Mouse (Mus musculus) heart, embryonic 16.5 days (tissue): Measurements from ENCODE around the gene C2cd4a. TPM values are rescaled to one million over a fixed set of nuclear protein-coding genes. Genes with fewer than 3 reads are reported as not detected.

Experiments
- ATAC-seq: fragments of 200-750 bp; cut with Nextera tagmentation; replicated peaks from 2 replicates; pipeline ENCODE4 v1.8.0; 2017; ENCODE audit warnings: moderate number of reproducible peaks; ENCODE audit not compliant: insufficient read depth, low FRiP score; ENCODE audit errors: extremely low read depth
- H3K27ac ChIP-seq: fragments of 300-500 bp; sonication (generic); 2 replicates; pipeline ENCODE4 v1.5.1; 2014; ENCODE audit warnings: mild to moderate bottlenecking, low read length, control low read depth, moderate library complexity
- H3K27me3 ChIP-seq: fragments of 300-500 bp; sonication (generic); 2 replicates; pipeline ENCODE4 v1.6.1; 2014; ENCODE audit warnings: low read length, mixed read lengths; ENCODE audit not compliant: control insufficient read depth, insufficient read depth
- H3K36me3 ChIP-seq: fragments of 300-500 bp; sonication (generic); 2 replicates; pipeline ENCODE4 v1.6.1; 2014; ENCODE audit not compliant: control insufficient read depth, insufficient read depth
- H3K4me1 ChIP-seq: fragments of 300-500 bp; sonication (generic); 2 replicates; pipeline ENCODE4 v1.6.1; 2014; ENCODE audit warnings: low read length, mixed read lengths; ENCODE audit not compliant: control insufficient read depth, insufficient read depth
- H3K4me2 ChIP-seq: fragments of 300-500 bp; sonication (generic); 2 replicates; pipeline ENCODE4 v1.6.1; 2014; ENCODE audit warnings: low read depth, mild to moderate bottlenecking, control low read depth, low read length
- H3K4me3 ChIP-seq: fragments of 300-500 bp; sonication (generic); 2 replicates; pipeline ENCODE4 v1.5.1; 2014; ENCODE audit warnings: mild to moderate bottlenecking, control low read depth, low read length
- H3K9ac ChIP-seq: fragments of 300-500 bp; sonication (generic); 2 replicates; pipeline ENCODE4 v1.6.1; 2014; ENCODE audit warnings: low read length, control low read depth
- H3K9me3 ChIP-seq: fragments of 300-500 bp; sonication (generic); replicated peaks from 2 replicates; pipeline ENCODE4 v1.6.1; 2016; ENCODE audit warnings: low read length; ENCODE audit not compliant: control insufficient read depth
- WGBS: fragments of 180-500 bp; shearing (Covaris S2); extraction: QIAGEN DNeasy Blood & Tissue Kit; methylation state at CpG from one replicate; pipeline ENCODE4 v1.1.7; 2014; 5-methylcytosine and 5-hydroxymethylcytosine counted together
- polyA plus RNA-seq: library from polyadenylated mRNA; unstranded; fragments of >200 nt; fragmentation: Nextera tagmentation; extraction: Ambion mirVana; gene quantifications from 2 replicates; pipeline ENCODE4 v1.2.1, GENCODE M21; 2015

C2cd4a gene
- polyA plus RNA-seq, 1 experiment from 2014 or later = 0.16 TPM

DNA sequence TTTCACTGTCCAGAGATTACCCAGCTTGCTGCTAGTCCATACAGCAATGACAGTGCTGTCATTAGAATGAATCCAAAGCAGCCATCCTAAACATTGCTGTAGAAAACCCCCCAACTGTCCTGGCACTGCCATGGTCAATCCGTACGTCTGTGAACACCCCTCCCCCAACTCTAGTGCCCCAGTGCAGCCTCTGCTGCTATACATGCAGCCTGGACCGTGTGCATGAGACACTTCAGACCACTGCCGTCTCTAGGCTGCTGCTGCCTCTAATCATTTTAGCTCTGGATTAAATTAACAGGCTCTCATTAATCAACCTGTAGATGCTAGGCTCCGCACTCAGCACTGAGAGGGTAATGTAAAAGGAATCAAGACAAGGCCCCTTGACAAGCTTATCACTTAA lies 25.1 kb downstream of the C2cd4a start:
- Histone ChIP-seq H3K27me3 (no peaks in the 10 kb centered on the region), H3K4me2 (peak overlapping the region; percentile 40), H3K36me3 (no peaks in the 10 kb centered on the region), H3K27ac (no peak overlapping the region), H3K4me1 (peaks cover 11% of the 10 kb centered on the region), H3K9ac (no peak overlapping the region), H3K4me3 (no peak overlapping the region), H3K9me3 (no peaks in the 10 kb centered on the region; the same call in 1 of the 2 replicates)
- peak; percentile 58 for ATAC-seq
- WGBS = 14% methylated on average over 5 of the region's 5 CpGs

DNA sequence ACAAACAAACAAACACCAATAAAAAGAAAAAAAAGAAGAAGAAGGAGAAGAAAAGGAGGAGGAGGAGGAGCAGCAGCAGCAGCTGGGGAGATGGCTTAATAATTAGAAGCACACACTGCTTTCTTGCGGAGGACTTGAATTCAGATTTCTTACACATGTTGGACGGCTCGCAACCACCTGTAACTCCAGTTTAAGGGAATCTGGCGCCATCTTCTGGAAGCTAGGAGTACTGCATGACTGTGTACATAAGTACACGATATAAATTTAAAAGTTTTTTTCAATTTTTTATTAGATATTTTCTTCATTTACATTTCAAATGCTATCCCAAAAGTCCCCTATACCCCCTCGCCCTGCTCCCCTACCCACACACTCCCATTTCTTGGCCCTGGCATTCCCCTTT lies 29.9 kb downstream of the C2cd4a start:
- Histone ChIP-seq H3K27me3 (no peaks in the 10 kb centered on the region), H3K4me3 (no peak overlapping the region), H3K27ac (no peak overlapping the region), H3K4me2 (no peak overlapping the region), H3K4me1 (peaks cover 20% of the 10 kb centered on the region), H3K9me3 (no peaks in the 10 kb centered on the region; the same call in 1 of the 2 replicates), H3K9ac (no peak overlapping the region), H3K36me3 (no peaks in the 10 kb centered on the region)
- 41% methylated on average over 6 of the region's 6 CpGs for WGBS
- no peak for ATAC-seq

DNA sequence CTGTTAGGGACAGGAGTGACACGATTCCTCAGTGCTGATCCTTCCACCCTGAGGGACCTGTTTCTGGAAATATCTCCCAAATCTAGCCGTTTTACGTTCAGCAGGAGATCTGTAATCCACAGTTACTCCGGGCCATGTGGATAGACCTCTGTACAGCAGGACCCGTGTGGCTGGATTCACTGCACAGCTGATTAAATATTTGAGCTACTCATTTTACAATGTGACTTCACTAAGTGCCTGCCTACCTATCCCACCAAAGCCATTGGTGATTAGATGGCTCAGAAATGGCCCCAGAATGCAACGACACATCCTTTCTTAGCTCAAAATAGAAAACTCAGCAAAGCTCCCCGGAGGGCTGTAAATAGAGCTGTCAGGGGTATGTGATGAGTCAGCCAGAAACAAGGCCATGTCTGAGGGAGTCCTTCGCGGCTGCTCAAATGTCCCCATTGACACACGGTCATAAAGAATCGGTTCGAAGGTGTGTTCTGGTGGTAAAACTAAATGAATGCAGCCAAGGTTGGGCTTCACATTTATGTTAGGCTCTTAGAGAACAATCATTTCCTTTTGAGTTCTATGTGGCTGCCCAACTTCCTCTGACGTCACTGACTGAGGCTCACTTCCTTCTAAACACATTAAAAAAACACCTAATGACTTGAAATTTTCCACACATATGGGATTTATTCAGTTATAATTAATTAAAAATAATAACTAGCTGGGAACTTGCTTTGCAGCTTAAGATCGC lies 32.9 kb downstream of the C2cd4a start:
- ATAC-seq = peak; percentile 65
- Histone ChIP-seq H3K36me3 (no peaks in the 10 kb centered on the region), H3K4me3 (no peak overlapping the region), H3K27me3 (no peaks in the 10 kb centered on the region), H3K4me1 (peaks cover 17% of the 10 kb centered on the region), H3K27ac (peak overlapping the region; percentile 46), H3K9me3 (no peaks in the 10 kb centered on the region; the same call in 1 of the 2 replicates), H3K4me2 (no peak overlapping the region; the same call in 1 of the 2 replicates), H3K9ac (no peak overlapping the region)
- 36% methylated on average over 14 of the region's 14 CpGs for WGBS

DNA sequence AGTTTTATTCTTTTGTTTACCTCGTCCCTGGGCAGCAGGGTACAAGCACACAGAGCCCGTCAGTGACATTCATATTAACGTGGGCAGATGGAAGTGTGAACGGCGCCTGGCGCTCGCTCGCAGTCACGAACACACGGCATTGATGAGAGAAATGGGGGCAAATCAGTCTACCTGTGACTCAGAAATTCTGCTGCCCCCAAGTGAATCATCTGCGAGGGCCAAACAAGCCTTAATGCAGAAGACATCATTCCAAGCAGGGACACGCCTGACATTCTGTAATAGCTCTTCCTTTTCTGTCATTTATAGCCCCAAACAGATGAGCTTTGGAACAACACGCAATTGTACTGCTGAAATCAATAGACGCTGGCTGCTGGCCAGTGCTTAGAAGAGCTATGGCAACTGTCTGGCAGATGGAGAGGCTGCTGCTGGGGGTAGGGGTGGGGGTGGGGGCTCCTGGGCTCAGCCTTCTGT lies 36.9 kb downstream of the C2cd4a start:
- Histone ChIP-seq H3K9me3 (no peaks in the 10 kb centered on the region), H3K27me3 (no peaks in the 10 kb centered on the region), H3K4me1 (peaks cover 17% of the 10 kb centered on the region), H3K36me3 (no peaks in the 10 kb centered on the region), H3K9ac (no peak overlapping the region), H3K27ac (no peak overlapping the region), H3K4me2 (no peak overlapping the region), H3K4me3 (no peak overlapping the region)
- no peak for ATAC-seq
- 69% methylated on average over 14 of the region's 14 CpGs for WGBS

DNA sequence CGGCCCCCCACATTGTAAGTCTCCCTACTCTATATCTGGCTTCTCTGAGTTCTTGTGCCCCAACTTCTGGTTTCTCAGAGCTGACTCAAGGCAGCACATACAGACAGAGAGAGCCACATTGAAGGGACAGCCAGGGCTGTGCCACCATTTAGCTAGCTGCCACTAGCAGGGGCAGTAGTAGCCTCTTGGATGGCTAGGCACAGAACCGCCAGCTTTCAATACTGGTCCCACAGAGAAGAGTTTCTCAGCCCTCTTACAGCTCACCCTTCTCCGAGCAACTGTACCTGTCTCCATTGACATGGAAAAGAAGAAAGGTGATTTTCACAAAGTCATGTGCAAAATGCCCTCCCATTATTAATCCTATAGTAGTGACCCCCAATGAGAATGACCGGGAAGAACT lies 37.5 kb downstream of the C2cd4a start:
- Histone ChIP-seq H3K27ac (no peak overlapping the region), H3K36me3 (no peaks in the 10 kb centered on the region), H3K9ac (no peak overlapping the region), H3K4me3 (no peak overlapping the region), H3K27me3 (no peaks in the 10 kb centered on the region), H3K4me2 (no peak overlapping the region), H3K4me1 (peaks cover 15% of the 10 kb centered on the region), H3K9me3 (no peaks in the 10 kb centered on the region)
- no peak for ATAC-seq
- WGBS = 95% methylated on average over 4 of the region's 4 CpGs

DNA sequence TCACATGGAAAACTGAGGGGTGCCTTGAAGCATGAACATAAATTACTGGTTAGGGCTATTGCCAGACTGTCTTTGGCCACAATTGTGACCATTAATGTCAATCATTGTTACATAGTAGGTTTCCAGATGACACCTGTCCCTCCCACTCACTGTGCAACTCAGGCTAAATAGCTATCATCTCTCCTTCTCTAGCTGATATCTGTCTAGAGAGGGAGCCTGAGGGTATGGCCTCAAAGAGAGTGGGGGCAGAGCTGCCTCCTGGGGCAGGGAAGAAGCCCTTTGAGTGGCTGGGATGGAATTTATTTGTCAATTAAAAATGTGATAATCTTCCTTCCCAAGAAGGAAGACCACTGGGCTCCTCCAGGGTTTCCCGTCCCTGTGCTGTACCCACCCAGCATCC lies 37.9 kb downstream of the C2cd4a start:
- peaks cover 13% of the 10 kb centered on the region for H3K4me1 ChIP-seq
- H3K27me3 ChIP-seq = no peaks in the 10 kb centered on the region
- no peak overlapping the region for H3K27ac ChIP-seq
- no peak overlapping the region for H3K9ac ChIP-seq
- H3K4me2 ChIP-seq = no peak overlapping the region
- H3K9me3 ChIP-seq = no peaks in the 10 kb centered on the region
- ATAC-seq = no peak
- whole genome bisulfite sequencing = 67% methylated on average over 1 of the region's 1 CpGs
- no peak overlapping the region for H3K4me3 ChIP-seq
- H3K36me3 ChIP-seq = no peaks in the 10 kb centered on the region

DNA sequence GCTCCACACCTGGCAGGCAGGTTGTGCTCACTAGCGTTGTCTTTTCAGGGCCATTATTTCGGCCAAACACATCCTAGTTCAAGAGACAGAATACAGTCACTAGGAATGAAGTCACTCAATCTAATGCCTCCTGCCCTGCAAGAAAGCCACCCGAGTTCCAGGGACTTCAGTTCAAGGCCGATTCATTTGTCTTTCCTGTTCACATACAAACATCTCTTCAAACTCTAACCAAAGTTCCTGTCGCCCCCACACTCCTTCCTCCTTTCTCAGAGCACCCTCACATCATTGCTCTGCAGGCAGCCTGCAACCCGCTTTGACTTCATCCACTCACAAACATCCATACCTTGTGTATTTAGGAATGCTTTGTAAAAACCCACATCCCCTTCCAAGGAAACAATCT lies 38.6 kb downstream of the C2cd4a start:
- H3K4me2 ChIP-seq = no peak overlapping the region
- peaks cover 6% of the 10 kb centered on the region; the same call in 1 of the 2 replicates for H3K4me1 ChIP-seq
- ATAC-seq = no peak
- H3K27me3 ChIP-seq = no peaks in the 10 kb centered on the region
- WGBS = 73% methylated on average over 6 of the region's 6 CpGs
- H3K27ac ChIP-seq = no peak overlapping the region
- H3K36me3 ChIP-seq = no peaks in the 10 kb centered on the region
- no peaks in the 10 kb centered on the region for H3K9me3 ChIP-seq
- H3K4me3 ChIP-seq = no peak overlapping the region
- H3K9ac ChIP-seq = no peak overlapping the region

DNA sequence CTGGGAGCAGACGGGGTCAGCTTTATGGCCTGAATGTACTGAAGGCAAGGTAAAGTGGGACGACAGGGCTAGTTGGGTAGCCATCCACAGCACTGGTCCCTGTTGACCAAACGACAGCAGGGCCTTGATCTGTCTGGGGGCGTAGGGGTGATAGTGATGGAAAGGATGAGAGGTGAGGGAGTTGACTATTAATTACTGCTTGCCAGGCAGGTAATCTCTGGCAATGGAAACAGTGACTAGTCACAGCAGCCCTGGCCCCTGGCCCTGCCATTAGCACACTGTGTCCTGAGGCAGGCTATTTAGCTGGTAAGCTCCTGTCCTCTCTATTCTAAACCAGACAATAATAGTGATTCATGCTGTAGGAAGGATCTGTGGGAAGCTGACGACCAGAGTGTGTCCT lies 39.7 kb downstream of the C2cd4a start:
- no peak overlapping the region for H3K4me2 ChIP-seq
- 75% methylated on average over 5 of the region's 5 CpGs for WGBS
- ATAC-seq = no peak
- H3K27ac ChIP-seq = no peak overlapping the region
- no peak overlapping the region for H3K4me3 ChIP-seq
- H3K9ac ChIP-seq = no peak overlapping the region
- H3K36me3 ChIP-seq = no peaks in the 10 kb centered on the region
- no peaks in the 10 kb centered on the region for H3K27me3 ChIP-seq
- H3K4me1 ChIP-seq = peaks cover 6% of the 10 kb centered on the region; the same call in 1 of the 2 replicates
- H3K9me3 ChIP-seq = no peaks in the 10 kb centered on the region

DNA sequence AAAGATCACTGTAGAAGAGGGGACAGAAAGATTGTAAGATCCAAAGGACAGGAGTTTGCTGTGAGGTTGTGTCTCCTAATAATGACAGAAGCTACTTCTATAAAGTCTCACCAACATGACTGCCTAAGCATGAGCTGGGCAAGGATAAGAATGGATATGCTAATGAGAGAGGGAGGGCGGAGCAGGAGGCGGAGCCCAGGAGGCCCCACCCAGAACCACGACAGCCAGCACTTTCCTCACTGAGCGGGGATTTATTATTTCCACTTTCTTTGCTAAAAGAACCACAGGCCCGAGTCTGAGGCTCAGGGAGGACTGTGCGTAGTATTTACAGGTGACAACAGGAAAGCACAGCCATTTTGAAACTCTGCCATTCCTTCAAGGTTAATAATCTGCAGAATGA lies 44.5 kb downstream of the C2cd4a start:
- Histone ChIP-seq H3K4me1 (no peaks in the 10 kb centered on the region), H3K4me3 (no peak overlapping the region), H3K27me3 (no peaks in the 10 kb centered on the region), H3K27ac (no peak overlapping the region), H3K9me3 (peaks cover 4% of the 10 kb centered on the region), H3K4me2 (no peak overlapping the region), H3K9ac (no peak overlapping the region), H3K36me3 (no peaks in the 10 kb centered on the region)
- no peak for ATAC-seq
- 63% methylated on average over 6 of the region's 6 CpGs for WGBS
